Mouse (Mus musculus) kidney, adult 11 months (tissue): ENCODE data around the gene Clock.

Experiments used
- DNase-seq: peaks from one replicate; pipeline ENCODE4 v3.0.0; 2022

The Clock gene

GRCm38 (mm10) chr5:76177664-76178063 lies 126.9 kb downstream of the Clock start:
- DNase-seq, result no peak

- DNase-seq, result no peak
Observed at GRCm38 (mm10) chr5:76176841-76177240, 127.8 kb downstream of the Clock start.

DNA sequence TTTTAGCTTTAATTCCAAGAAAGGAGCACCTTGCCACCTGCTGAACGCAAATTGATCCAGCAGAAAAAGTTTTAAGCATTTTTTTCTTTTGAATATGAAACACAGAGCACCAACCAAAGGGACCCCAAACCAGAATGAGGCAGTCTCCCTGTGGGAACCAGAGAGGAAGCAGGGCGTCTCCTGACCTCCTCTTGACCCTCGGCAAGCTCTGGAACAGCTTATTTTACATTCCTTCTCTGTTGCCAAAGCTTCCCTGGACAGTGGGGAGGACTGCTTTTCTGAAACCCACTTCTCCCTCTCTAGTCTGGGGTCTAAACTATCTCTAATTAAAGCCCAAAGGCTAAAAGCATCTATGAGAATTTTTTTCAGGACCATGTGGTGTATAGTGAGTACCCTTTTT lies 128.2 kb downstream of the Clock start:
- no peak for DNase-seq

DNA sequence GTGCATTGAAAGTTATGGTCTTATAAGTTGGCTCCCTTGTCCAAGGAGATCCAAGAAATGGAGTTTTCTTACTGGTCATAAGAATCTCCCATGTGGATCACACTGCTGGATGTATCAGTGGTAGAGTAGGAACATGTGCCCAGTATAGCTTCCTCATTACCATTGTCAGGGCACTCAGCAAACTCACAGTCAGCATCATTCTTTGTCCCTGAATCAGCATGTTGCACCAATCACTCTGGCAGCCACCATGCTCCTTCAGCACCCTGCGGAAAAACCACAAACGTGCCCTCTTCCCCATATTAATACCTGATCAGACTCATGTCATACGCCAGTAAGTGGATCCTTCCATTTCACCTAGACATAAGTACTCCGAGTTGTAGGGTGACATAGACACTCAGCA lies 129.5 kb downstream of the Clock start:
- DNase-seq, result no peak

- no peak for DNase-seq
Observed at GRCm38 (mm10) chr5:76171039-76171438, 133.6 kb downstream of the Clock start.

- DNase-seq, result no peak
Observed at GRCm38 (mm10) chr5:76170522-76170921, 134.1 kb downstream of the Clock start.

GRCm38 (mm10) chr5:76164827-76165226 lies 139.8 kb downstream of the Clock start:
- DNase-seq, result no peak

GRCm38 (mm10) chr5:76163828-76164390 lies 140.7 kb downstream of the Clock start:
- no peak for DNase-seq

DNA sequence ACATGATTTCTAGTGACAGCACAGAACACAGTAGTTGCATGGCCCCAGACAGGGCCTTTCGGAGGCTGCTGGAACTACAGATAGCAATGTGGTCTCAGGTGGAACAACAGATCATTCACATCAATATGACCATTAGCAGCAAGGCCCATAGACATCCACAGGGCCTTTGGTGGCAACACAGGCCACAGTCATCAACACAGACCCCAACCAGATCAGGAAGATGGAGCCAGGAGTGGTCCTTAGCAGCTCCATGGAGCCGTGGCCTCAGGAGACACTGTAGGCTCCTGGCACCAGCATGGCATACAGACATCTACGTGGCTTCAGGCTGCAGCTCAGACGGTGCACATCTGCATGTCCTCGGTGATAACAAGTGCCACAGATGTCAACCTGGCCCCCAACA lies 141.7 kb downstream of the Clock start:
- no peak for DNase-seq

DNA sequence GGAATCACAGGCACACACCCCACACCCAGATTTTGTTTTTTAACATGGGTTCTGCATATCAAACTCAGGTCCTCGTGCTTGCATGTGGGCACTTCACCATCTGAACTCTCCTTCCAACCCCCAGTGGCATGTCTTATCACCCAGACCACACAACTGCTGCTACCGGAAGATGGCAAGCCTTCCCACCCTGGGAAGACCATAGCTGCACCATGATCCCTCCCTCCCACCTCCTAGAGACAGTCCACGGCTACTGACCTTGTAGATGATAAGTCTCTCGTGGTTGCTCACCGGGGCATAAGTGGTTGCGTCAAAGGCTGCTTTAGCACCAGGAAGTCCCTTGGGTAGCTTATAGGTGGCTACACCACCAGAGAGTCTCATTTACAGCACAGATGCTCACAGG lies 143.1 kb downstream of the Clock start:
- DNase-seq, result no peak

DNA sequence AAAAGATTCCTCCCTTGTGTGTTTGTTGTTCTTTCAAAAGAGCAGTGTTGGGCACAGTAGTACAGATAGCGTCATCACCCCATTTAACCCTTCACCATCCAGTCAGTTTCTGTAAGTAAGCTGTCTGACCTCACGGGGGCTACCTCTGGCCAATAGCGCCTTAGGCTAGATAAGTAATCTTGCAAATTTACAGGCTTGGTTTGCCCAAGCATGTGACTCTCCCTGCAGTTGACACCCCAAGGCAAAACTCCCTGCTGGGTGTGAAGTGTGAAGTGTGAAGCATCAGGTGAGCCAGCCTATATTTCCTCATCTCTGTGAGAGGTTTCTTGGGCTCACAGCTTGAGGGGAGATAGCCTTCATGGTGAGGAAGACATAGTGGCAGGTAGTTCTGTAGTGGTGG lies 144.5 kb downstream of the Clock start:
- no peak for DNase-seq
